Mouse (Mus musculus): Measurements from ENCODE around the gene Tma16.

DNA sequence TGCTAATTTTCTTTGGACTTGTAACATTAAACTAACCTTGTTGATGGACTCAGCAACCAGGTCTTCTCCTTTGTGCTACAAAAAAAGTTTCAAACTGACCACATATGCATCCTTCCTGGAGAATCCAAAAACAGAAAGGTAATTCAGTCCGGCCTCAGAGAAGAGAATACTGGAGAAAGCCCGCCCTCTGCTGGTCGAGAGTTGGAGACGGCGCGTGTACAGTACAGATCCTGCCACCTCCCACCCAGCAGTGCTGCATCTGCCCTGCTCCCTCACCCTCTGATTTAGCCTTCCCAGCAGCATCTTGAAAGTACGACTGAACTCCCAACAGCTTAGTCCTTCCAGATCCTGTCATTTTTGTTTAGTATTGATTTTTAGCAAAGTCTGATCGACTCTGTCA, 9.4 kb upstream of the Tma16 start:
- TF ChIP-seq CTCF (IDR thresholded peaks at IDR 0.05; ENCODE audit: low read depth) (peak; percentile 70), EP300 (IDR thresholded peaks at IDR 0.05; ENCODE audit: low read depth) (no peak)

All from heart, postnatal 0 days (tissue).